Mouse (Mus musculus) liver, embryonic 16.5 days (tissue): ENCODE data around the gene Dcaf7. TPM values are rescaled to one million over a fixed set of nuclear protein-coding genes. Genes with fewer than 3 reads are reported as not detected.

Experiments used
- ATAC-seq: fragments of 200-750 bp; cut with Nextera tagmentation; 2 replicates; pipeline ENCODE4 v1.8.0; 2017; ENCODE audit warnings: low read depth, mild to moderate bottlenecking, moderate number of reproducible peaks, moderate library complexity
- H3K27ac ChIP-seq: fragments of 300-500 bp; sonication (generic); 2 replicates; pipeline ENCODE4 v1.5.1; 2014; ENCODE audit warnings: mild to moderate bottlenecking, low read length
- H3K27me3 ChIP-seq: fragments of 300-500 bp; sonication (generic); 2 replicates; pipeline ENCODE4 v1.6.1; 2014; ENCODE audit warnings: low read depth, low read length, mixed read lengths; ENCODE audit not compliant: control insufficient read depth, insufficient read depth
- H3K36me3 ChIP-seq: fragments of 300-500 bp; sonication (generic); 2 replicates; pipeline ENCODE4 v1.6.1; 2014; ENCODE audit warnings: mild to moderate bottlenecking; ENCODE audit not compliant: control insufficient read depth, insufficient read depth
- H3K4me1 ChIP-seq: fragments of 300-500 bp; sonication (generic); 2 replicates; pipeline ENCODE4 v1.6.1; 2014; ENCODE audit warnings: low read depth, low read length, mixed read lengths; ENCODE audit not compliant: control insufficient read depth
- H3K4me2 ChIP-seq: fragments of 300-500 bp; sonication (generic); 2 replicates; pipeline ENCODE4 v1.6.1; 2014; ENCODE audit warnings: low read depth, low read length, mixed read lengths
- H3K4me3 ChIP-seq: fragments of 300-500 bp; sonication (generic); 2 replicates; pipeline ENCODE4 v1.5.1; 2014; ENCODE audit warnings: low read depth, mild to moderate bottlenecking, low read length
- H3K9ac ChIP-seq: fragments of 300-500 bp; sonication (generic); 2 replicates; pipeline ENCODE4 v1.6.1; 2014; ENCODE audit warnings: low read depth, low read length
- H3K9me3 ChIP-seq: fragments of 300-500 bp; sonication (generic); replicated peaks from 2 replicates; pipeline ENCODE4 v1.6.1; 2016; ENCODE audit warnings: low read length; ENCODE audit not compliant: control insufficient read depth
- WGBS: fragments of 180-500 bp; shearing (Covaris S2); extraction: QIAGEN DNeasy Blood & Tissue Kit; methylation state at CpG from one replicate; pipeline ENCODE4 v1.1.7; 2014; ENCODE audit not compliant: insufficient replicate concordance; 5-methylcytosine and 5-hydroxymethylcytosine counted together
- polyA plus RNA-seq: library from polyadenylated mRNA; unstranded; fragments of >200 nt; fragmentation: Nextera tagmentation; extraction: Ambion mirVana; gene quantifications from 2 replicates; pipeline ENCODE4 v1.2.1, GENCODE M21; 2015

Gene Dcaf7
- polyA plus RNA-seq, 1 experiment from 2014 or later, result 27.5 TPM

GRCm38 (mm10) chr11:106106047-106106587 is 69.4 kb downstream of the Dcaf7 start:
- no peak overlapping the region for H3K27ac ChIP-seq
- no peak for ATAC-seq
- no peak overlapping the region for H3K4me2 ChIP-seq
- no peak overlapping the region for H3K9ac ChIP-seq
- no peaks in the 10 kb centered on the region for H3K27me3 ChIP-seq
- H3K36me3 ChIP-seq, result no peaks in the 10 kb centered on the region
- H3K4me1 ChIP-seq, result no peaks in the 10 kb centered on the region
- 24% methylated on average over 8 of the region's 8 CpGs for WGBS
- no peak overlapping the region for H3K4me3 ChIP-seq
- H3K9me3 ChIP-seq, result no peaks in the 10 kb centered on the region

Other genes starting within 250 kb of the Dcaf7 start
- gene Cyb561, start 83.5 kb upstream of the Dcaf7 start, polyA plus RNA-seq, result 0.79 and 1.1 TPM in 2 replicates
- 0.06 and 0.24 TPM in 2 replicates for gene Ace, start 68.9 kb upstream of the Dcaf7 start, polyA plus RNA-seq
- gene Ace3, start 42.2 kb upstream of the Dcaf7 start, polyA plus RNA-seq, result not detected in 2 replicates
- gene Kcnh6, start 28.7 kb upstream of the Dcaf7 start, polyA plus RNA-seq, result 0.05 and 0.08 TPM in 2 replicates
- gene Taco1, start 29.2 kb downstream of the Dcaf7 start, polyA plus RNA-seq, result 5.6 and 6.4 TPM in 2 replicates
- gene Map3k3, start 47.7 kb downstream of the Dcaf7 start, polyA plus RNA-seq, result 2.4 and 3.6 TPM in 2 replicates
- gene Gm10840, start 124.0 kb downstream of the Dcaf7 start, polyA plus RNA-seq, result not detected in 2 replicates
- 76.8 and 79.6 TPM in 2 replicates for gene Limd2, start 124.0 kb downstream of the Dcaf7 start, polyA plus RNA-seq
- gene Strada, start 165.3 kb downstream of the Dcaf7 start, polyA plus RNA-seq, result 7.3 and 7.6 TPM in 2 replicates
- gene Ccdc47, start 179.5 kb downstream of the Dcaf7 start, polyA plus RNA-seq, result 42.3 and 44.2 TPM in 2 replicates
- gene Ddx42, start 180.1 kb downstream of the Dcaf7 start, polyA plus RNA-seq, result 22.7 and 24.7 TPM in 2 replicates
- 25.2 and 27.0 TPM in 2 replicates for gene Ftsj3, start 219.2 kb downstream of the Dcaf7 start, polyA plus RNA-seq
- gene Psmc5, start 219.3 kb downstream of the Dcaf7 start, polyA plus RNA-seq, result 113 and 118 TPM in 2 replicates
- 19.4 and 19.5 TPM in 2 replicates for gene Smarcd2, start 236.1 kb downstream of the Dcaf7 start, polyA plus RNA-seq
- 0.13 and 0.16 TPM in 2 replicates for gene Tcam1, start 239.8 kb downstream of the Dcaf7 start, polyA plus RNA-seq